Mouse (Mus musculus) spleen, adult 2 months (tissue): ENCODE results near the gene Slc2a10.

ENCODE experiments used
- CTCF ChIP-seq: fragments of 200-500 bp; IDR thresholded peaks from 2 replicates; pipeline ENCODE4 v1.5.1; 2011; ENCODE audit warnings: mild to moderate bottlenecking, inconsistent platforms; ENCODE audit not compliant: insufficient read depth, insufficient read length, insufficient replicate concordance; ENCODE audit errors: extremely low read depth
- POLR2A ChIP-seq: fragments of 200-500 bp; IDR thresholded peaks from 2 replicates; pipeline ENCODE4 v1.6.1; 2011; ENCODE audit warnings: low read depth, low read length, inconsistent platforms

- no peak for TF ChIP-seq POLR2A
- no peak for TF ChIP-seq CTCF
Observed at GRCm38 (mm10) chr2:165475850-165476249, 27.7 kb upstream of the Slc2a10 start.
